1 mouse cellular context compared by ENCODE assay signal in the genomic region with DNA sequence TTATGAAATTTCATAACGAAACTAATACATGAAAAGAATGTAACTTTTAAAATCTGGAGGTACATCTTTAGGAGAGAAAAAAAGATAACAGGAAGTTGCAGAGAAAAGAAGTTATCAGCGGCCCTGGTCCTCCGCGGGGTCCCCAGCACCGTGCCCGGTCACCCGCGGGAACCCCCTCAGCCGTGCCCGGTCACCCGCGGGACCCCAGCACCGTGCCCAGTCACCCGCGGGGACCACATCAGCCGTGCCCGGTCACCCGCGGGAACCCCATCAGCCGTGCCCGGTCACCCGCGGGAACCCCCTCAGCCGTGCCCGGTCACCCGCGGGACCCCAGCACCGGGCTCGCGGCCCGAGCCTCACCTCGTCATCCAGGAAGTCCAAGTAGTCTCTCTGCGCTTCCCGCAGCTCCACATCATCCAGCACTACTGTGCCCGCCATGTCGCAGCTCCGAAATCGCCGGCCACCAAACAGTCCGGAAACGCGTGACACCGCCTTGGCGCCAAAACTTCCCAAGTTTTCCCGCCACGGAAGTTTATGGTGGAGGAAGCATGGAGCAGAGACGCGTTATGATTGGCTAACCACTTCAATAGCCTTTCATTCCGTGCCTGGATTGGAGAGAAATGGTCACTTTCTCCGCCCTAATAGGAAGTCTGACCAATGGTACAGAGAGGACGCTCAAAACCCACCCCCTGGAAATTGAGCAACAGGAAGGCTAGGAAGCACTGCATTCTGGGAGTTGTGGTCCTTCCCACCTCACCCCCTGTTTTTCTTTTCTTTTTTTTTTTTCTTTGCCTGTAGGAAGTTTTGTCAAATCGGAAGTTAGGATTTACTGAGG.
TF ChIP-seq lines count a peak whose summit lies in the region.

A gene (minus strand): TSS at position 542 of the 835 bp plus-strand sequence.

TF ChIP-seq in CH12.LX, 34 proteins besides CTCF, POLR2A, EP300 and RAD21 (continued from another document):
- TF ChIP-seq ETS1 (conservative IDR thresholded peaks at IDR 0.05; ENCODE audit: low read depth, low read length) = 0 out of 2 replicates have a peak, but pooled peaks have one; percentile 13
- TF ChIP-seq SIN3A (IDR thresholded peaks at IDR 0.05; ENCODE audit: low read length) = peak; percentile 99
- peak; percentile 78 for TF ChIP-seq BHLHE40 (IDR thresholded peaks at IDR 0.05; ENCODE audit: low read depth, low read length)
- no peak for TF ChIP-seq MAFK (IDR thresholded peaks at IDR 0.05; ENCODE audit: insufficient replicate concordance, low read length)
- TF ChIP-seq HCFC1 (IDR thresholded peaks at IDR 0.05; ENCODE audit: low read depth, low read length) = peak; percentile 96
- TF ChIP-seq POLR2AphosphoS2 (IDR thresholded peaks at IDR 0.05; ENCODE audit: low read depth, low read length) = 0 out of 2 replicates have a peak, but pooled peaks have one; percentile 32
- peak; percentile 96 for TF ChIP-seq ZNF384 (IDR thresholded peaks at IDR 0.05; ENCODE audit: low read depth, low read length)
- TF ChIP-seq ZKSCAN1 (IDR thresholded peaks at IDR 0.05; ENCODE audit: borderline replicate concordance, low read depth, low read length) = no peak
- TF ChIP-seq NRF1 (IDR thresholded peaks at IDR 0.05; ENCODE audit: low read depth, low read length) = peak; percentile 43; the same call in 1 of the 2 replicates
- no peak; the same call in 1 of the 2 replicates for TF ChIP-seq GABPA (IDR thresholded peaks at IDR 0.05; ENCODE audit: insufficient replicate concordance, low read depth, low read length)
- peak; percentile 100 for TF ChIP-seq E2F4 (IDR thresholded peaks at IDR 0.05; ENCODE audit: insufficient replicate concordance, low read depth, low read length)
- TF ChIP-seq MAX (IDR thresholded peaks at IDR 0.05; ENCODE audit: low read length) = peak; percentile 96
- TF ChIP-seq MXI1 (IDR thresholded peaks at IDR 0.05; ENCODE audit: low read depth, low read length) = peak; percentile 99
- TF ChIP-seq TCF12 (IDR thresholded peaks at IDR 0.05; ENCODE audit: low read depth, low read length) = peak; percentile 73
- TF ChIP-seq PAX5 (IDR thresholded peaks at IDR 0.05; ENCODE audit: low read length) = no peak
- TF ChIP-seq TBP (conservative IDR thresholded peaks at IDR 0.05; ENCODE audit: low read depth, low read length) = peak; percentile 88; the same call in 1 of the 2 replicates
- TF ChIP-seq KAT2A (IDR thresholded peaks at IDR 0.05; ENCODE audit: insufficient replicate concordance, low read length) = peak; percentile 98
- no peak; the same call in 1 of the 2 replicates for TF ChIP-seq USF2 (conservative IDR thresholded peaks at IDR 0.05; ENCODE audit: low read depth, low read length)
- no peak for TF ChIP-seq CHD1 (IDR thresholded peaks at IDR 0.05; ENCODE audit: low read depth, low read length)
